Mouse (Mus musculus): ENCODE data around the gene Arhgef2. TPM values are rescaled to one million over a fixed set of nuclear protein-coding genes. Genes with fewer than 3 reads are reported as not detected.

Gene Arhgef2
- polyA plus RNA-seq, 1 experiment, result 302 TPM

GRCm38 (mm10) chr3:88658441-88659127 is 52.8 kb downstream of the Arhgef2 start:
- peaks cover 13% of the 10 kb centered on the region for H3K27me3 ChIP-seq (replicated peaks)
- H3K36me3 ChIP-seq (replicated peaks; ENCODE audit: low read length), result no peaks in the 10 kb centered on the region

GRCm38 (mm10) chr3:88659798-88660197 is 54.0 kb downstream of the Arhgef2 start:
- Histone ChIP-seq H3K36me3 (replicated peaks; ENCODE audit: low read length) (no peaks in the 10 kb centered on the region), H3K9me3 (peaks cover 3% of the 10 kb centered on the region), H3K4me1 (peaks cover 31% of the 10 kb centered on the region), H3K4me3 (replicated peaks) (peak overlapping the region; percentile 47), H3K27me3 (replicated peaks) (peaks cover 10% of the 10 kb centered on the region)
- TF ChIP-seq GATA1 (IDR thresholded peaks at IDR 0.05; ENCODE audit: borderline replicate concordance, low read length) (no peak), FLI1 (IDR thresholded peaks at IDR 0.05; ENCODE audit: low read length) (no peak)

More at GRCm38 (mm10) chr3:88658441-88659127, 52.8 kb downstream of the Arhgef2 start:
- Histone ChIP-seq H3K4me1 (peaks cover 25% of the 10 kb centered on the region), H3K9me3 (peaks cover 3% of the 10 kb centered on the region), H3K4me3 (replicated peaks) (no peak overlapping the region)
- TF ChIP-seq GATA1 (IDR thresholded peaks at IDR 0.05; ENCODE audit: borderline replicate concordance, low read length) (no peak), FLI1 (IDR thresholded peaks at IDR 0.05; ENCODE audit: low read length) (no peak)

GRCm38 (mm10) chr3:88664095-88664494 is 58.3 kb downstream of the Arhgef2 start:
- Histone ChIP-seq H3K9me3 (peaks cover 3% of the 10 kb centered on the region), H3K4me3 (replicated peaks) (peak overlapping the region; percentile 80), H3K36me3 (replicated peaks; ENCODE audit: low read length) (no peaks in the 10 kb centered on the region), H3K4me1 (peaks cover 29% of the 10 kb centered on the region), H3K27me3 (replicated peaks) (peaks cover 3% of the 10 kb centered on the region)
- TF ChIP-seq FLI1 (IDR thresholded peaks at IDR 0.05; ENCODE audit: low read length) (no peak), GATA1 (IDR thresholded peaks at IDR 0.05; ENCODE audit: borderline replicate concordance, low read length) (no peak)

GRCm38 (mm10) chr3:88677399-88677798 is 71.6 kb downstream of the Arhgef2 start:
- H3K4me1 ChIP-seq, result peaks cover 24% of the 10 kb centered on the region; the same call in 1 of the 2 replicates
- no peak for TF ChIP-seq GATA1 (IDR thresholded peaks at IDR 0.05; ENCODE audit: borderline replicate concordance, low read length)
- no peak for TF ChIP-seq FLI1 (IDR thresholded peaks at IDR 0.05; ENCODE audit: low read length)
- peak overlapping the region; percentile 89 for H3K4me3 ChIP-seq (replicated peaks)

GRCm38 (mm10) chr3:88683814-88684213 is 78.0 kb downstream of the Arhgef2 start:
- no peak overlapping the region for H3K4me3 ChIP-seq (replicated peaks)
- TF ChIP-seq GATA1 (IDR thresholded peaks at IDR 0.05; ENCODE audit: borderline replicate concordance, low read length), result no peak
- no peak for TF ChIP-seq FLI1 (IDR thresholded peaks at IDR 0.05; ENCODE audit: low read length)
- H3K27me3 ChIP-seq (replicated peaks), result no peaks in the 10 kb centered on the region
- no peaks in the 10 kb centered on the region for H3K9me3 ChIP-seq
- H3K4me1 ChIP-seq, result peaks cover 30% of the 10 kb centered on the region
- H3K36me3 ChIP-seq (replicated peaks; ENCODE audit: low read length), result peaks cover 18% of the 10 kb centered on the region

More at GRCm38 (mm10) chr3:88677399-88677798, 71.6 kb downstream of the Arhgef2 start:
- Histone ChIP-seq H3K36me3 (replicated peaks; ENCODE audit: low read length) (no peaks in the 10 kb centered on the region), H3K9me3 (no peaks in the 10 kb centered on the region), H3K27me3 (replicated peaks) (no peaks in the 10 kb centered on the region)

GRCm38 (mm10) chr3:88684236-88684979 is 78.6 kb downstream of the Arhgef2 start:
- peaks cover 30% of the 10 kb centered on the region for H3K4me1 ChIP-seq
- no peaks in the 10 kb centered on the region for H3K9me3 ChIP-seq
- H3K27me3 ChIP-seq (replicated peaks), result no peaks in the 10 kb centered on the region
- peaks cover 24% of the 10 kb centered on the region for H3K36me3 ChIP-seq (replicated peaks; ENCODE audit: low read length)
- TF ChIP-seq FLI1 (IDR thresholded peaks at IDR 0.05; ENCODE audit: low read length), result no peak
- TF ChIP-seq GATA1 (IDR thresholded peaks at IDR 0.05; ENCODE audit: borderline replicate concordance, low read length), result no peak
- peak overlapping the region; percentile 98 for H3K4me3 ChIP-seq (replicated peaks)

- peak within 1 kb of the TSS; percentile 98 for H3K4me3 ChIP-seq (replicated peaks)
- TF ChIP-seq GATA1 (IDR thresholded peaks at IDR 0.05; ENCODE audit: borderline replicate concordance, low read length) (no peak), FLI1 (IDR thresholded peaks at IDR 0.05; ENCODE audit: low read length) (peak; percentile 74)
- peaks cover 32% of the 10 kb centered on the region for H3K36me3 ChIP-seq (replicated peaks; ENCODE audit: low read length)
- H3K4me1 ChIP-seq, result peaks cover 30% of the 10 kb centered on the region
- H3K27me3 ChIP-seq (replicated peaks), result no peaks in the 10 kb centered on the region
- no peaks in the 10 kb centered on the region for H3K9me3 ChIP-seq
These were observed 79.5 kb downstream of the Arhgef2 start, which contains the start of gene Khdc4 for GRCm38 (mm10) chr3:88684980-88685941. TSS of gene Khdc4 (plus strand) at chr3:88685803.

- Histone ChIP-seq H3K4me3 (replicated peaks) (peak overlapping the region; percentile 98), H3K9me3 (no peaks in the 10 kb centered on the region)
- TF ChIP-seq GATA1 (IDR thresholded peaks at IDR 0.05; ENCODE audit: borderline replicate concordance, low read length), result no peak
- no peak for TF ChIP-seq FLI1 (IDR thresholded peaks at IDR 0.05; ENCODE audit: low read length)
These were observed 80.2 kb downstream of the Arhgef2 start for GRCm38 (mm10) chr3:88685958-88686451.

More at GRCm38 (mm10) chr3:88685958-88686451, 80.2 kb downstream of the Arhgef2 start:
- Histone ChIP-seq H3K36me3 (replicated peaks; ENCODE audit: low read length) (peaks cover 40% of the 10 kb centered on the region), H3K4me1 (peaks cover 30% of the 10 kb centered on the region), H3K27me3 (replicated peaks) (no peaks in the 10 kb centered on the region)
